Mouse (Mus musculus): ENCODE data around the gene Hyal2. TPM values are rescaled to one million over a fixed set of nuclear protein-coding genes. Genes with fewer than 3 reads are reported as not detected.

Gene Hyal2
- 1 to 10 TPM; 3.9 to 4.1 TPM for total RNA-seq (2023)

GRCm38 (mm10) chr9:107567702-107568319 is at the start of gene Hyal2:
TSS of gene Hyal2 (plus strand) at chr9:107567945.

GRCm38 (mm10) chr9:107533791-107534407 is 33.8 kb upstream of the Hyal2 start, which contains the start of gene Tmem115:
TSS of gene Tmem115 (plus strand) at chr9:107533945.

GRCm38 (mm10) chr9:107541474-107542351 is 26.0 kb upstream of the Hyal2 start, which contains the start of the genes Cyb561d2 and Nprl2:
TSS of gene Cyb561d2 (minus strand) at chr9:107542193.
TSS of gene Nprl2 (plus strand) at chr9:107542226.

DNA sequence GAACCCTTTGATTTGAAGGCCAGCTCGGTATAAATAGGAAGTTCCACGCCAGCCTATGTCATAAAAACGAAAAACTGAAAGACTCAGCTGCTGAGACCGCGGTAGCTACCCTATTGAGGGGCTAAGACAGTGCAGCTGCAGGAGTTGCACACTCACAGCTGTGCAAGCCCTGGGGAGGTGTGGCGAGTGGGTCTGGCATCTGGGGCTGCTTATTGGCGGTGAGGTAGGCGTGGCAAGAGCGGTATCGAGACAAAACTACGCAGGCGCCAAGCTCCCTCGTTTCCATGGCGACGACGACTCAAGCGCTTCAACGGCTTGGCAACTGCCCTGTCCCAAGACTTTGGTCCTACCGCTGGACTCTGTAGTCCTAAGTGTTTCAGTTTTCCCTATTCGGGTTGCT is 20.7 kb upstream of the Hyal2 start, which contains the start of gene Zmynd10:
Gene Zmynd10 (plus strand): TSS at position 273 of the 400 bp plus-strand sequence.

DNA sequence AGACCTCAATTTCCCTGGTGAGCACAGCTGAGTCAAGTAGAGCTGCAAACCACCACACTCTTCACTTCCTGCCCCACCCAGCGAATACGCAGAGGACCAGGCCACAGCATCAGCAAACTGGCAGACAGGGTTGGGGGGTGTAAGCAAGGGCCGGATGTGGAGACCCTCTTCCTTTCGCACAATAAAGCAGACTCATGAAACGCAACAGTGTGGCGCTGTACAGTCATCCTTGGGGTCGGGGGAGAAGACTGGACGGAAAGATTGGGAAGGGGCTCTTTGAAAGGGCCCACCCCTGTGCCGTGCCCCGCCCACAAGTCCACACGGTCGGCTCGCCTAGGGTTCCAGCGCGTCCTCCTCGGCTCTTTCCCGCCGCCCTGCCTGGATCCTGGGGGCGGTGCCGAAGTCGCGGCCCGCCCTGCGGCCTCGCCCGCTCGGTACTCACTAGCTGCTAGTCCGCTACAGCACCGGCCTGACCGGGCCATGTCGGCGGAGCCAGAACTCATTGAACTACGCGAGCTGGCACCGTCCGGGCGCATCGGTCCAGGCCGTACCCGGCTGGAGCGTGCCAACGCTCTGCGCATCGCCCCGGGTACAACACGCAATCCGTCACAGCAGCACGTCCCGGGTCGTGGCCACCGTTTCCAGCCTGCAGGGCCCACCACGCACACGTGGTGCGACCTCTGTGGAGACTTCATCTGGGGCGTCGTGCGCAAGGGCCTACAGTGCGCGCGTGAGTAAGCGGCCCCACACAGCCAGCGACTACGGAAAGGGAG is 16.4 kb upstream of the Hyal2 start, which contains the start of gene Rassf1:
Gene Rassf1 (plus strand): TSS at position 439 of the 773 bp plus-strand sequence.

DNA sequence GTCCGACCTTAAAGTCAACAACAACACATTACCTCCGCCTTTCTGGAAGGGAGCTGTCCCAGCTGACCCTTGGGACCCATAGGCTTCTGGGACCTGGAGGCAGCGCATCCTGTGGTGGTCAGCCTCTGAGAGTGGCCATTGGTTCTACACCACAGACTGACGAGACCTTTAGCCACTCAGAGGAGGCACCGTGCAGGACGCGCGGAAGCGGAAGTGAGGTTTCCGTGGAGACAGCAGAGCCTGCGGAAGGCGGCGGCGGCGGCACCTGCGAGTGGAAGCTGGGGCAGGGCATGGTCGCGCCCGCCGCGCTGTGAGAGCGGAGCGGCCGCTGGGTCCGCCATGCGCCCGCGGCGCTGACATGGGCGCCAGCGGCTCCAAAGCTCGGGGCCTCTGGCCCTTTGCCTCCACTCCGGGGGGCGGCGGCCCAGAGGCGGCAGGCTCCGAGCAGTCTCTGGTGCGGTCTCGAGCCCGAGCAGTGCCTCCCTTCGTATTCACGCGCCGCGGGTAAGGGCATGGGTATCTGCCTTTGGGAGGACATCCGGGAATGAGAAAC is 4.6 kb upstream of the Hyal2 start, which contains the start of gene Tusc2:
Gene Tusc2 (plus strand): TSS at position 227 of the 553 bp plus-strand sequence.

GRCm38 (mm10) chr9:107576357-107577107 is 8.8 kb downstream of the Hyal2 start, which contains the start of gene Hyal1:
TSS of gene Hyal1 (plus strand) at chr9:107576927.

GRCm38 (mm10) chr9:107578587-107578986 is 10.8 kb downstream of the Hyal2 start, which contains the start of gene Naa80:
TSS of gene Naa80 (plus strand) at chr9:107578887.

GRCm38 (mm10) chr9:107580501-107581317 is 13.0 kb downstream of the Hyal2 start, which contains the start of gene Hyal3:
TSS of gene Hyal3 (plus strand) at chr9:107580818.

DNA sequence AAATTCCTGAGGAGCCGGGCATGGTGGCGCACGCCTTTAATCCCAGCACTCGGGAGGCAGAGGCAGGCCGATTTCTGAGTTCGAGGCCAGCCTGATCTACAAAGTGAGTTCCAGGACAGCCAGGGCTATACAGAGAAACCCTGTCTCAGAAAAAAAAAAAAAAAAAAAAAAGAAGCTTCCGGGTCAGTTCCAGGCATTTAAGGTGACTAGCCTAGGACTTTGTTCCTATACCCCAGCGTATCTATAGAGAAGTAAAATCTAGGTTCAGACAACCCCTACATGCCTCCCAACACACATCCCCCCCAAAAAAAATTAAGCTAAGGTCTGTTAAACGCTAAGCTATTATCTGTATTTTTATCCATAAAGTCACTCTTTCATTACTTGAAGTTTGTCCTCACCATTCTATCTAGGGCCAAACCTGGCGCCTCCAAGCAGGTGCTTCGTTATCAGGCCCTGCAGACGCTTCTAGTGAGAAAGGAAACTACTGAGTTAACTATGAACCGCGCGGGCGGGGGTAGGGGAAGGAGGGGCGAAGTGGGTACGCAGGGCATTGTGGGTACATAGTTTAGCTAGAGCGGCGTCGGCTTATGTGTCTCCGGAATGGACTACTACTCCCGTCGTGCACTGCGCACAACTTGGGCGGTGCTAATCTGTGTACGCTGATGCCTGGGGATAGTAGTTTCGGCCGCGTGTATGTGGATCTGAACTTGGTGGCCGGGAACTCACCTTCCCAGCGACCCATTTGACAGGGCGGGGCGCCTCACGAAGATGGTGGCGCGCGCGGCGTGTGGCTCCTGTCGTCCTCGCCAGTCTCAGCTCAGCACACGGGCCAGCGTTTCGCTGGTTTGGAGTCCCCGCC is 19.5 kb downstream of the Hyal2 start, which contains the start of gene Ifrd2:
Gene Ifrd2 (plus strand): TSS at position 669 of the 859 bp plus-strand sequence.

GRCm38 (mm10) chr9:107608741-107609432 is 41.1 kb downstream of the Hyal2 start, which contains the start of gene Sema3b:
TSS of gene Sema3b (minus strand) at chr9:107609229.

Other genes starting within 250 kb of the Hyal2 start
- 1 to 10 TPM; 6.0 to 7.2 TPM for gene Hemk1, start 229.6 kb upstream of the Hyal2 start, total RNA-seq (2023)
- under 1 TPM in 1 of 2 experiments, not detected in 1; 0.20 TPM for gene 6430571L13Rik, start 227.3 kb upstream of the Hyal2 start, total RNA-seq (2023)
- under 1 TPM; 0.20 to 0.22 TPM for gene Cacna2d2, start 168.3 kb upstream of the Hyal2 start, total RNA-seq (2023)
- 10 to 100 TPM; 14.3 to 17.0 TPM for gene Tmem115, start 34.0 kb upstream of the Hyal2 start, total RNA-seq (2023)
- gene Cyb561d2, start 25.8 kb upstream of the Hyal2 start, total RNA-seq (2023), result 1 to 10 TPM; 5.9 to 7.1 TPM
- 1 to 10 TPM; 9.0 to 9.8 TPM for gene Nprl2, start 25.7 kb upstream of the Hyal2 start, total RNA-seq (2023)
- gene Zmynd10, start 20.6 kb upstream of the Hyal2 start, total RNA-seq (2023), result under 1 TPM in 1 of 2 experiments, not detected in 1; 0.44 TPM
- gene Rassf1, start 16.4 kb upstream of the Hyal2 start, total RNA-seq (2023), result 10 to 100 TPM; 41.6 to 45.8 TPM
- 1 to 10 TPM; 9.0 to 9.8 TPM for gene Tusc2, start 4.7 kb upstream of the Hyal2 start, total RNA-seq (2023)
- 1 to 10 TPM; 1.1 to 1.6 TPM for gene Hyal1, start 9.0 kb downstream of the Hyal2 start, total RNA-seq (2023)
- gene Naa80, start 10.9 kb downstream of the Hyal2 start, total RNA-seq (2023), result 10 to 100 TPM in 1 of 2 experiments, 1 to 10 TPM in 1; 9.2 to 10.3 TPM
- 1 to 10 TPM in 1 of 2 experiments, under 1 TPM in 1; 0.95 to 2.3 TPM for gene Hyal3, start 12.9 kb downstream of the Hyal2 start, total RNA-seq (2023)
- gene Ifrd2, start 19.7 kb downstream of the Hyal2 start, total RNA-seq (2023), result 10 to 100 TPM; 29.3 to 35.9 TPM
- 1 to 10 TPM in 1 of 2 experiments, under 1 TPM in 1; 0.13 to 1.2 TPM for gene Sema3b, start 41.3 kb downstream of the Hyal2 start, total RNA-seq (2023)
- 1,000 to 10,000 TPM; 1,138 to 1,140 TPM for gene Gnai2, start 67.4 kb downstream of the Hyal2 start, total RNA-seq (2023)
- not detected for gene Slc38a3, start 101.6 kb downstream of the Hyal2 start, total RNA-seq (2023)
- not detected for gene Gnat1, start 111.8 kb downstream of the Hyal2 start, total RNA-seq (2023)
- not detected for gene Sema3f, start 142.5 kb downstream of the Hyal2 start, total RNA-seq (2023)
- 100 to 1,000 TPM; 182 to 203 TPM for gene Rbm5, start 203.1 kb downstream of the Hyal2 start, total RNA-seq (2023)